Mouse (Mus musculus) left cerebral cortex, postnatal 25 days (tissue): ENCODE results near the gene Wdr18. TPM values are rescaled to one million over a fixed set of nuclear protein-coding genes. Genes with fewer than 3 reads are reported as not detected.

Experiments
- DNase-seq, 2 experiments: peaks; one replicate each; pipeline ENCODE4 v3.0.0; 2022; ENCODE audit warnings: low spot score in 2 of 2, mixed read lengths in 1 of 2
- intact Hi-C: fragments of 180-260 bp; cut with DNase I; formaldehyde crosslinking; loops from one replicate; pipeline ENCODE4 v1.15.1; 2025
- total RNA-seq, 2 experiments: library from RNA; stranded (reverse); gene quantifications; 2 replicates each; pipeline ENCODE4 v1.2.3; 2021

The Wdr18 gene
- total RNA-seq, 2 experiments from 2014 or later: 41.1 to 49.9 TPM

- peak; percentile 88 to 90 for DNase-seq
- intact Hi-C loops: no loop called here
Measured at GRCm38 (mm10) chr10:79926491-79927323, 33.2 kb upstream of the Wdr18 start, which contains the start of gene Arid3a. Gene Arid3a (plus strand): TSS chr10:79927043.

- intact Hi-C loops: no loop called here
- DNase-seq: peak; percentile 61 to 62
Measured at GRCm38 (mm10) chr10:79927324-79928029, 32.5 kb upstream of the Wdr18 start.

- intact Hi-C loops: no loop called here
- DNase-seq: no peak
Measured at GRCm38 (mm10) chr10:79928030-79928694, 31.8 kb upstream of the Wdr18 start.

GRCm38 (mm10) chr10:79928907-79929701 lies 30.8 kb upstream of the Wdr18 start:
- no peak for DNase-seq
- intact Hi-C loops: no loop called here

- intact Hi-C loops: no loop called here
- no peak for DNase-seq
Measured at GRCm38 (mm10) chr10:79929967-79930825, 29.8 kb upstream of the Wdr18 start.

- intact Hi-C loops: no loop called here
- no peak for DNase-seq
Measured at GRCm38 (mm10) chr10:79930826-79931186, 29.1 kb upstream of the Wdr18 start.

- intact Hi-C loops: no loop called here
- DNase-seq: no peak
Measured at GRCm38 (mm10) chr10:79931797-79932196, 28.2 kb upstream of the Wdr18 start.

- no peak for DNase-seq
Measured at GRCm38 (mm10) chr10:79932736-79933135, 27.2 kb upstream of the Wdr18 start.

GRCm38 (mm10) chr10:79933145-79933679 lies 26.7 kb upstream of the Wdr18 start:
- intact Hi-C loops: no loop called here
- DNase-seq: no peak

More at GRCm38 (mm10) chr10:79932736-79933135, 27.2 kb upstream of the Wdr18 start:
- intact Hi-C loops: no loop called here

- DNase-seq: no peak
- intact Hi-C loops: no loop called here
Measured at GRCm38 (mm10) chr10:79933861-79934260, 26.1 kb upstream of the Wdr18 start.

- DNase-seq: peak; percentile 58 to 70
- intact Hi-C loops: no loop called here
Measured at GRCm38 (mm10) chr10:79934272-79934721, 25.7 kb upstream of the Wdr18 start.

GRCm38 (mm10) chr10:79934794-79935569 lies 25.0 kb upstream of the Wdr18 start:
- intact Hi-C loops: no loop called here
- no peak for DNase-seq

GRCm38 (mm10) chr10:79936284-79936910 lies 23.6 kb upstream of the Wdr18 start:
- intact Hi-C loops: no loop called here
- DNase-seq: no peak

GRCm38 (mm10) chr10:79936911-79937441 lies 23.0 kb upstream of the Wdr18 start:
- no peak for DNase-seq
- intact Hi-C loops: no loop called here

- DNase-seq: no peak
- intact Hi-C loops: no loop called here
Measured at GRCm38 (mm10) chr10:79937775-79938526, 22.0 kb upstream of the Wdr18 start.

GRCm38 (mm10) chr10:79940749-79941148 lies 19.2 kb upstream of the Wdr18 start:
- DNase-seq: peak in 1 of 2 experiments; percentile 31
- intact Hi-C loops: no loop called here
